Mouse (Mus musculus): ENCODE data around the gene Setd3. TPM values are rescaled to one million over a fixed set of nuclear protein-coding genes. Genes with fewer than 3 reads are reported as not detected.

Setd3 gene
- polyA plus RNA-seq, 2 experiments, result 26.8 to 43.4 TPM

- Histone ChIP-seq H3K4me2 (ENCODE audit: low read depth) (no peak overlapping the region), H3K4me3 (ENCODE audit: insufficient read depth in 1 of 2, low read depth in 2 of 2, low read length in 2 of 2) (no peak overlapping the region), H3K36me3 (replicated peaks; ENCODE audit: control insufficient read depth, insufficient read depth, low read depth) (peaks cover 55% of the 10 kb centered on the region), H3K4me1 (replicated peaks; ENCODE audit: control insufficient read depth in 2 of 2, insufficient read depth in 2 of 2, low read length in 1 of 2) (no peaks in the 10 kb centered on the region), H3K27ac (no peak overlapping the region), H3K9ac (replicated peaks) (no peak overlapping the region), H3K9me3 (ENCODE audit: control insufficient read depth, low read length) (no peaks in the 10 kb centered on the region), H3K27me3 (ENCODE audit: control insufficient read depth, insufficient read depth, low read length) (no peaks in the 10 kb centered on the region)
- WGBS (ENCODE audit: insufficient replicate concordance), result 87% methylated on average over 5 of the region's 5 CpGs
- DNase-seq (ENCODE audit: low read depth in 3 of 3, low spot score in 3 of 3) (no peak), ATAC-seq (ENCODE audit: insufficient read depth) (no peak)
- no peak for TF ChIP-seq CTCF (IDR thresholded peaks at IDR 0.05; ENCODE audit: low read depth)
- TF ChIP-seq EP300 (IDR thresholded peaks at IDR 0.05; ENCODE audit: low read depth), result no peak
Observed at GRCm38 (mm10) chr12:108193878-108194277, 14.8 kb upstream of the Setd3 start.

GRCm38 (mm10) chr12:108187541-108188091, 8.5 kb upstream of the Setd3 start:
- no peak for ATAC-seq (ENCODE audit: insufficient read depth)
- no peak for DNase-seq (ENCODE audit: low read depth in 3 of 3, low spot score in 3 of 3)
- TF ChIP-seq CTCF (IDR thresholded peaks at IDR 0.05; ENCODE audit: low read depth) (peak; percentile 27; the same call in 1 of the 2 replicates), EP300 (IDR thresholded peaks at IDR 0.05; ENCODE audit: low read depth) (no peak)
- H3K4me1 ChIP-seq (replicated peaks; ENCODE audit: control insufficient read depth in 2 of 2, insufficient read depth in 2 of 2, low read length in 1 of 2), result no peaks in the 10 kb centered on the region
- no peak overlapping the region for H3K9ac ChIP-seq (replicated peaks)
- H3K36me3 ChIP-seq (replicated peaks; ENCODE audit: control insufficient read depth, insufficient read depth, low read depth), result peaks cover 46% of the 10 kb centered on the region
- H3K4me2 ChIP-seq (ENCODE audit: low read depth), result no peak overlapping the region
- no peaks in the 10 kb centered on the region for H3K9me3 ChIP-seq (ENCODE audit: control insufficient read depth, low read length)
- H3K27me3 ChIP-seq (ENCODE audit: control insufficient read depth, insufficient read depth, low read length), result no peaks in the 10 kb centered on the region
- H3K27ac ChIP-seq, result no peak overlapping the region
- WGBS (ENCODE audit: insufficient replicate concordance), result 87% methylated on average over 6 of the region's 6 CpGs
- no peak overlapping the region for H3K4me3 ChIP-seq (ENCODE audit: insufficient read depth in 1 of 2, low read depth in 2 of 2, low read length in 2 of 2)

- H3K4me3 ChIP-seq (ENCODE audit: insufficient read depth in 1 of 2, low read depth in 2 of 2, low read length in 2 of 2), result no peak overlapping the region
- peaks cover 5 to 20% of the 10 kb centered on the region in 2 experiments for H3K4me1 ChIP-seq (replicated peaks; ENCODE audit: control insufficient read depth in 2 of 2, insufficient read depth in 2 of 2, low read length in 1 of 2)
- no peak for ATAC-seq (ENCODE audit: insufficient read depth)
- no peaks in the 10 kb centered on the region for H3K27me3 ChIP-seq (ENCODE audit: control insufficient read depth, insufficient read depth, low read length)
- H3K27ac ChIP-seq, result no peak overlapping the region
- 84% methylated on average over 6 of the region's 6 CpGs for WGBS (ENCODE audit: insufficient replicate concordance)
- no peak for TF ChIP-seq CTCF (IDR thresholded peaks at IDR 0.05; ENCODE audit: low read depth)
- no peak for TF ChIP-seq EP300 (IDR thresholded peaks at IDR 0.05; ENCODE audit: low read depth)
- no peak overlapping the region for H3K9ac ChIP-seq (replicated peaks)
- H3K9me3 ChIP-seq (ENCODE audit: control insufficient read depth, low read length), result no peaks in the 10 kb centered on the region
- no peak overlapping the region for H3K4me2 ChIP-seq (ENCODE audit: low read depth)
- H3K36me3 ChIP-seq (replicated peaks; ENCODE audit: control insufficient read depth, insufficient read depth, low read depth), result peaks cover 7% of the 10 kb centered on the region
- DNase-seq (ENCODE audit: low read depth in 3 of 3, low spot score in 3 of 3), result no peak
Observed at GRCm38 (mm10) chr12:108181716-108182115, 2.6 kb upstream of the Setd3 start.

GRCm38 (mm10) chr12:108179321-108180266, 480 bp upstream of the Setd3 start, which contains the start of gene Ccnk:
Ccnk (plus strand) TSS chr12:108179579.
- peaks cover 9 to 22% of the 10 kb centered on the region in 2 experiments for H3K4me1 ChIP-seq (replicated peaks; ENCODE audit: control insufficient read depth in 2 of 2, insufficient read depth in 2 of 2, low read length in 1 of 2)
- DNase-seq (ENCODE audit: low read depth in 3 of 3, low spot score in 3 of 3) (peak; percentile 98 to 99 (median 98)), ATAC-seq (ENCODE audit: insufficient read depth) (peak; percentile 94)
- peak within 1 kb of the TSS; percentile 98 for H3K9ac ChIP-seq (replicated peaks)
- under 1% methylated on average over 80 of the region's 82 CpGs for WGBS (ENCODE audit: insufficient replicate concordance)
- peaks cover 2% of the 10 kb centered on the region; the same call in 1 of the 2 replicates for H3K36me3 ChIP-seq (replicated peaks; ENCODE audit: control insufficient read depth, insufficient read depth, low read depth)
- H3K4me2 ChIP-seq (ENCODE audit: low read depth), result peak within 1 kb of the TSS; percentile 81
- no peaks in the 10 kb centered on the region for H3K27me3 ChIP-seq (ENCODE audit: control insufficient read depth, insufficient read depth, low read length)
- peak; percentile 42; the same call in 1 of the 2 replicates for TF ChIP-seq EP300 (IDR thresholded peaks at IDR 0.05; ENCODE audit: low read depth)
- peak; percentile 22 for TF ChIP-seq CTCF (IDR thresholded peaks at IDR 0.05; ENCODE audit: low read depth)
- peak within 1 kb of the TSS; percentile 86 for H3K27ac ChIP-seq
- H3K4me3 ChIP-seq (ENCODE audit: insufficient read depth in 1 of 2, low read depth in 2 of 2, low read length in 2 of 2), result peak within 1 kb of the TSS; percentile 95 to 97
- no peaks in the 10 kb centered on the region for H3K9me3 ChIP-seq (ENCODE audit: control insufficient read depth, low read length)
